Mouse (Mus musculus) embryonic facial prominence, embryonic 10.5 days (tissue): ENCODE measurements at regions not wholly inside any gene's neighbourhood (a gene's known extent, or its start where the extent isn't known, plus 50 kb on each side); places are given as distances from the start of the nearest gene placed in this dataset.

Experiments used
- DNase-seq: peaks from one replicate; pipeline ENCODE4 v3.0.0-alpha.2; 2017; ENCODE audit warnings: low spot score
- H3K27ac ChIP-seq: fragments of 300-500 bp; sonication (generic); replicated peaks from 2 replicates; pipeline ENCODE4 v1.5.1; 2016; ENCODE audit warnings: mild to moderate bottlenecking
- H3K27me3 ChIP-seq: fragments of 300-500 bp; sonication (generic); replicated peaks from 2 replicates; pipeline ENCODE4 v1.6.1; 2016; ENCODE audit warnings: low read depth, mild to moderate bottlenecking; ENCODE audit not compliant: poor library complexity, severe bottlenecking
- H3K36me3 ChIP-seq: fragments of 300-500 bp; sonication (generic); replicated peaks from 2 replicates; pipeline ENCODE4 v1.6.1; 2016; ENCODE audit warnings: mild to moderate bottlenecking, moderate library complexity
- H3K4me1 ChIP-seq: fragments of 300-500 bp; sonication (generic); 2 replicates; pipeline ENCODE4 v1.6.1; 2016
- H3K4me3 ChIP-seq: fragments of 300-500 bp; sonication (generic); 2 replicates; pipeline ENCODE4 v1.5.1; 2016; ENCODE audit warnings: mild to moderate bottlenecking, moderate library complexity
- H3K9me3 ChIP-seq: fragments of 300-500 bp; sonication (generic); 2 replicates; pipeline ENCODE4 v1.6.1; 2016; ENCODE audit warnings: mild to moderate bottlenecking
- WGBS: fragments of 180-500 bp; shearing (Covaris S2); methylation state at CpG from one replicate; pipeline ENCODE4 v1.1.7; 2016; 5-methylcytosine and 5-hydroxymethylcytosine counted together

- H3K4me1 ChIP-seq, result peaks cover 9% of the 10 kb centered on the region
- H3K36me3 ChIP-seq, result no peaks in the 10 kb centered on the region
- H3K27me3 ChIP-seq, result no peaks in the 10 kb centered on the region
- 12% methylated on average over 3 of the region's 3 CpGs for WGBS
- DNase-seq, result no peak
- no peaks in the 10 kb centered on the region for H3K9me3 ChIP-seq
- no peak overlapping the region for H3K4me3 ChIP-seq
- H3K27ac ChIP-seq, result no peak overlapping the region
Measured at GRCm38 (mm10) chr5:28563401-28563800, 96.3 kb upstream of the Shh start.

DNA sequence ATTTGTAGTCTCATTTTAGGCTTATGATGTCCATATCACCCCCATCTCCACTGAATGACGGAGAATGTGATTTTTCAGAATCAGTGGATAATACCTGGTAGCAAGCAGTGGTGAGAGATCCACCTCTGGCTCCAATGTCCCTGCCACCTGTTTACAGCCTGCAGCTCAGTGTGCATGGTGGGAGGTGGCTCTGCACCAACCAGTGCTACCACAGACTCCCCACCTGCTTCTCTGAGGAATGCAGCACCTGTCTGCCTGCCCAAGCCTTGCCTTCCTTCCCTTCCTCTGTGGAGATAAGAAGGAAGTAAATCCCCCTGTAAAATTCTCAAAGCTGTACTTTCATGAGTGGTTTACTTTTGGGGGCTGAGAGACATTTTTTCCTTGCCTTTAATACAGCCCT lies 95.9 kb upstream of the Shh start:
- H3K4me3 ChIP-seq, result no peak overlapping the region
- no peaks in the 10 kb centered on the region for H3K9me3 ChIP-seq
- H3K27me3 ChIP-seq, result no peaks in the 10 kb centered on the region
- WGBS, result 58% methylated on average over 1 of the region's 1 CpGs
- no peak overlapping the region for H3K27ac ChIP-seq
- no peaks in the 10 kb centered on the region for H3K36me3 ChIP-seq
- peaks cover 9% of the 10 kb centered on the region for H3K4me1 ChIP-seq
- DNase-seq, result no peak

DNA sequence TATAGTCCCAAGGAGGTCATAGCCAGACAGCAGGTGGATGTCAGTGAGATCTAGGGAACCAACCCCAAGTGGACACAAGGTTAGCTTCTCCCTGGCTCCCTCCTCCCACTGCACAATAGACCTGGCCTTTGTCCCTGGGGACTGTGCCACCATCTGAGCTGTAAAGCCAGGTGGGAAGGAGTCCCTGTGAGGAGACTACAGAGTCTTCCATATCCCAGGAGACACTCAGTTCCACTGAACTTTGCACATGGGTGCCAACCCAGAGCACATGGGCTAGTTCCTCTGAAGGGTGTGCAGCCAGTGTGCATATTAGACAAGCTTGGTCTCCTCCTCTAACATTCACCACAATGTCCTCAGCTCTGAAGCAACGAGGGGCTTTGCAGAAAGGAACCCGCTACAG lies 86.5 kb upstream of the Shh start:
- Histone ChIP-seq H3K4me3 (no peak overlapping the region), H3K27me3 (no peaks in the 10 kb centered on the region), H3K27ac (no peak overlapping the region), H3K4me1 (no peaks in the 10 kb centered on the region), H3K36me3 (no peaks in the 10 kb centered on the region), H3K9me3 (no peaks in the 10 kb centered on the region)
- WGBS, result 85% methylated on average over 2 of the region's 2 CpGs
- DNase-seq, result no peak

- Histone ChIP-seq H3K36me3 (no peaks in the 10 kb centered on the region), H3K4me3 (no peak overlapping the region), H3K4me1 (peaks cover 8% of the 10 kb centered on the region), H3K9me3 (no peaks in the 10 kb centered on the region), H3K27me3 (no peaks in the 10 kb centered on the region), H3K27ac (no peak overlapping the region; the same call in 1 of the 2 replicates)
- 54% methylated on average over 6 of the region's 6 CpGs for WGBS
- no peak for DNase-seq
Measured at GRCm38 (mm10) chr5:28530202-28530855, 63.3 kb upstream of the Shh start.

GRCm38 (mm10) chr5:28526435-28526834 lies 59.4 kb upstream of the Shh start:
- H3K9me3 ChIP-seq, result no peaks in the 10 kb centered on the region
- DNase-seq, result no peak
- WGBS, result 88% methylated on average over 3 of the region's 3 CpGs
- no peaks in the 10 kb centered on the region for H3K27me3 ChIP-seq
- no peak overlapping the region for H3K4me3 ChIP-seq
- no peak overlapping the region for H3K27ac ChIP-seq
- peaks cover 7% of the 10 kb centered on the region for H3K4me1 ChIP-seq
- H3K36me3 ChIP-seq, result no peaks in the 10 kb centered on the region

DNA sequence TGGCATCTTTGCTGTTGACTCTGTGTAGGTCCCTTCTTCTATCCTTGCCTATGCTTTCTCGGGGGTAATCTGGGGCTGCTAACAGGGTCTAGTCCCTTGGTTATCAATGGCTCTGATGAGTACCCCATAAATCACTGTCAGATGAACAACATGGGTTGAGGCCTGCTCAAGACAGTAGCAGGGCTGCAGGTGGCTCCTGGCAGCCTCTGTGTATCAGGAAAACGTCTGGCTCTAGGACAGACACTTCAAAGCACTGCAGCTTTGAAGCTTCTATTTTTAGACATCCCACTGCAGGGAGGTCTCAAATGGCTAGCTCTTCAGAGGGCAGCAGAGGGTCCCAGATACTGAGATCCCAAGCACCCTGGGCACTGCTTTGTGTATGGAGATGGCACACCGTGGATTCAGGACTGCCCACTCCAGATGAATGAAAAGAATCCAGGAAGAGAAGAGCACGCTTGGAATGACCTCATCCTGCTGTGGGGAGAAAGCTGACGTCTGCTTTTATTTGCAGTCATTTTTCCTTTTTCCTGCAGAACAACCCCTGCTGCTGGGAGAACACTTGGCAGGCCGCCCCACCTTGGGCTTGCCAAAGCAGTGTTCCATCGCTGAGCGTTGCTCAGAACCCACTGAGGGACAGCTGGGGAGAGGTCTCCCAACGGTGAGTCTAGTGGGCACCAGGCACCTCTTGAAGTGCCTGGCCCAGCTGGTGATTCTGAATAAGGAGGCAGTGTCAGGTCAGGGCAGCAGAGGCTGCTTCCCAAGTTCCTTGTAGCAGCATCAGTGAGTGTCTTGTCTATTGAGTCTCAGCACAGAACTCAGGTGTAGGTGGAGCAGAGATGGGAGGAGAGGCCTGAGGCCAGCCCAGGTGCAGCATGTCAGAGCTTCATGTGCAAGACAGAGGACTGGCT lies 54.0 kb upstream of the Shh start:
- Histone ChIP-seq H3K27ac (no peak overlapping the region), H3K4me3 (no peak overlapping the region), H3K36me3 (no peaks in the 10 kb centered on the region), H3K4me1 (peaks cover 4% of the 10 kb centered on the region), H3K9me3 (no peaks in the 10 kb centered on the region), H3K27me3 (no peaks in the 10 kb centered on the region)
- no peak for DNase-seq
- 63% methylated on average over 9 of the region's 9 CpGs for WGBS

DNA sequence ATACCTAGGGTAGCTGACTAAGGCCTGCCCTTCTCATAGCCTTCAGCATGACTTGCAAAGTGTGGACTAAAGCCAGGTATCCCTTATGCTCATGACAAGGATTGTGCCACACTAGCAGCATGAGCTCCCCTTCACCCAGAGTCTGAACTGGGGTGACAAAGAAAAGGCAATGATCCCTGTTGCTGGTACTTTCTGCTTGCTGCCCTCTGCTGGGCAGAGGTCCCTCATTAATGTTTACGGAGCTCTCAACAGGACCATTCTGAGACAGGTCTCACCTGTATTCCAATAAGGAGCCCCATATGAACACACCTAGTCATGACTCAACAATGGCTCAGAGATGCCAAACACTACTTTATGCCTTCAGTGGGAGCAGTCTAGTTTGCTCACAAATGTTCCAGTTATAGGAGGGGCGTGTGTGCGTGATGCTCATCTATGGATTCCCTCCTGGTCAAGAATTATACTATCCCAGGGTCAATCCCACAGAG lies 52.0 kb upstream of the Shh start:
- no peaks in the 10 kb centered on the region for H3K27me3 ChIP-seq
- H3K9me3 ChIP-seq, result no peaks in the 10 kb centered on the region
- H3K27ac ChIP-seq, result no peak overlapping the region
- 90% methylated on average over 3 of the region's 3 CpGs for WGBS
- DNase-seq, result no peak
- H3K4me3 ChIP-seq, result no peak overlapping the region
- no peaks in the 10 kb centered on the region for H3K36me3 ChIP-seq
- peaks cover 4% of the 10 kb centered on the region for H3K4me1 ChIP-seq
